Mouse (Mus musculus) mouse trophoblast stem cell (cell line): ENCODE results near the gene Tnfrsf22.
"Not testable (repeated sequence)": the region's sequence is repeated elsewhere in the genome, so short reads cannot be mapped to it uniquely, and the experiment has no call there.

Experiments
- in situ Hi-C, 2 experiments: fragments of 300-500 bp; cut with MseI, MboI; formaldehyde crosslinking; loops; 2 replicates in 1 of 2; 3 replicates in 1 of 2; pipeline ENCODE4 v1.15.1; 2025

The Tnfrsf22 gene

DNA sequence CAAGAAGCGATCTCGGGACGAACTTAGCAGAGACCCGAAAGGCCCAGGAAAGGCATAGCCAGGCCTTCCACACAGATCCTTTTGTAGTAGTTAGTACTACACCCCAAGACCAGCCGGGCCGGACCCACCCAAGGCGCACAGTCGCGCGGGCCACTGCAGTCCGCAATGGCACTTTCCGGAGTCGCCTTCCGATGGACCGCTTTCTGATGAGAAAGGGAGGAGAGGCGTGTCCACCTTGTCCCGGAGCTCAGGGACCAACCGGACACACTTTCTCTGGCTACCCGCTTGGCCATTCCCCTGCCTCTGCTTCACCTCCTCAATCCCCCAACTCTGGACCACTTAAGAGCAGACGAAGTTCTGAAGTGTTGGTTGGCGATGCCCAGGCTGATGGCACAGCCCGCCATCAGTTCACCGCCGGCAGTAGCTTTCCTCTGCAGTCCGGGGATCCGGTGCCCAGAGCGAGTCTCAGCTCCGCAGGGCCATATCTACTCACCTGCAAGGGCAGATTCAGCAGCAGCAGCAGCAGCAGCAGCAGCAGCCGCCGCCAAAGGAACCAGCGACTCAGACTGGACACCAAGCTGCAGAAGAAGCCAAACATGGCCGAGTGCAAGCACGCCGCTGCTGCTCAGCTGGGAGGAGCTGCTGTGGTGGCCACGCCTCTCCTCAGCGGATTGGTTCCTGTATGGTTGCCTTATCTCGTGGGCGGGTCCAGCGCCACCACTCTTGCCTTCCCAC, at the start of gene Tnfrsf22:
Gene Tnfrsf22 (minus strand): TSS at position 628 of the 735 bp plus-strand sequence.
- in situ Hi-C loops, result no loop called here

GRCm38 (mm10) chr7:143696140-143696539, 46.7 kb upstream of the Tnfrsf22 start:
- in situ Hi-C loops, result loop anchor here in 1 of 2 experiments (5.0 kb wide), 1 partner anchor 84 kb away; no protein-coding TSS in a partner anchor

DNA sequence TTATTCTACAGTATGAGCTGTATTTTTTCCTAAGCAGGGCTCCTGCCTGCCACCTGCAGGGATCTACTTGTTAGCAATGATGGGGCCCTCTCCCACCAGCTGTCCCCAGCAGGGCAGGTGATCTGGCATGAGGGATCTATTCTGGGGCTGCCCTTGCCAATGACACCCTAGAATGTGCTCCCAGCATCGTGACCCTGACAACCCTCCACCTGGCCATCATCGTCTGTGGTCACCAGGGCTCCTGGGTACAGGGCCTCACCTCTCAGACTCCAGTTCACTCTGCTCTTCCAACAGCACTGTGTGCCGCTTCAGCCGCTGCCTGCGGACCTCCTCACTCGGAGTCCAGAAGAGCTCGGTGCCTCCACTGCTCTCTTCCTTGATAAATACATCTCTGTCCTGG, 45.1 kb upstream of the Tnfrsf22 start:
- in situ Hi-C loops, result loop anchor here in 1 of 2 experiments (5.0 kb wide), 1 partner anchor 82 kb away; no protein-coding TSS in a partner anchor

GRCm38 (mm10) chr7:143692746-143693510, 43.5 kb upstream of the Tnfrsf22 start:
- in situ Hi-C loops, result loop anchor here in 1 of 2 experiments (5.0 kb wide), 1 partner anchor 81 kb away; no protein-coding TSS in a partner anchor

DNA sequence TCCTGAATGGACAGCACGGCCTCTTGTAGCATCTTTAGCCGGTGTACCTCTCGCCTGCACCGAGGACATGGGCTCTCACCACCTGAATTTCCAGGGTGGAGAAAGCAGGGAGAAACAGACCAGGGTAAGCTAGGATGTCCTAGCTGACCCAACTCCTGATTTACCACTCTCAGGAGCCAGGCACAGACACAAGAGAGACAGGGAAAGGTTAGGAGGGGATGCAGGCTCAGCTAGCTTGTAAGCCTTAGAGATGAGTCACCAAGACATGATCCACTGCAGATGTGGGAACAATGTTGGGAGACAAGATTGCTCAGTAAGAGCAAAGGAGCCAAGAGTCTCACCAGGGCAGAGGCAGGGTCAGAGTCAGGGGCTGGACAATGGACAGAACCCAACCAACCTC, 42.4 kb upstream of the Tnfrsf22 start:
- in situ Hi-C loops, result loop anchor here in 1 of 2 experiments (5.0 kb wide), 1 partner anchor 80 kb away; no protein-coding TSS in a partner anchor

DNA sequence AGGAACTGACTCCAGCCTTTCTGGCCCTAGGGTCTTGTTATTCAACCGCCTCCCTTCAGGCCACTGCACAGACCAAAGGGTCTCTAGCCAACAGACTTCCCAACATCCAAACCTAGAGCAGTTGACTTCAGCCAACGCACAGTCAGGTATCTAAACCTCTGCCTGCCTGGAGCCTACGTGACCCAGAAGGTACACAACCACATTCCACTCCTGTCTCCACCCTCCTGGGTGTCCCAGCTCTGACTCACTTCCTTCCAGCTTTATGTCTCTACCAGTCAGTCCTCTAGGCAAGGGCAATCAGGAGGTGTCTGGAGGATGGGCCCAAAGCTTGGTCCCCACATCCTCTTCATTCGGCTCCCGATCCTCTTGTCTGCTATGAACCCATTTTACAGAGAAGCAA, 41.7 kb upstream of the Tnfrsf22 start:
- in situ Hi-C loops, result loop anchor here in 1 of 2 experiments (5.0 kb wide), 1 partner anchor 79 kb away; no protein-coding TSS in a partner anchor

DNA sequence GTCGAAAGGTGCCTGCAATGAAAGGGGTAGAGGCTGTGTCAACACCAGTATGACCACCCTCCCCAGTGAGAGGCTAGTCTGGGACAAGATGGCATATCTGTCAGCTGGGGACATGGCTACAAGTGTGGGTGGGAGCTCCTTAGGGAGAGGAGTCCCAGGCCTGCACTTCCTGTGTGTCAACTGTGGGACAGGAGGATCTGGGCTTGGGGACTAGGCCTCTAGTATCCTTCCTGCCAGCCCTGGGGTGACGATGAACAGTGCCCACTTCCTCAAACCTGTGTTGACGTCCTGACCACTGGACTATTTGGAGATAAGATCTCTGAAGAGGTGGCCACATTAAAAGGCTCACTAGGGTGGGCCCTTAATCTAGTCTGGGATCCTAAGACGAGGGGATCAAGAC, 40.5 kb upstream of the Tnfrsf22 start:
- in situ Hi-C loops, result loop anchor here in 1 of 2 experiments (5.0 kb wide), 1 partner anchor 78 kb away; no protein-coding TSS in a partner anchor

DNA sequence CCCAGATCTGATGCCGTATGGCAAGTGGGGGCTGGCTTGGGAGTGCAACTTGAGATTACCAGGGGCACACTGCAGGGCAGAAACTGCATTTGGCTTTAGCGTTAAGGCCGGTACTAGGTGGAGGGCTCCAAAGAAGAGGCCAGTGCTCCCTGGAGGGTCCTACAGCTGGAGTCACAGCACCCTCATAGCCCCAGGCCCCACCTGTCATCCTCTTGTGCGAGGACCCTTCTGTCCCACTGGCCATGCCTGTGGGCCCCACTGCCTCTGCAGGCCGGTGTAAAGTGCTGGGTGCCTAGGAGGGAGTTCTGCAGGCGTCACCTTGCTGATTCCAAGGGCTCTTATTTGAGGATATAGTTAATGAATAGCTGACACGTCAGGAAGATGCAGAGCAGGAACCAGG, 40.0 kb upstream of the Tnfrsf22 start:
- in situ Hi-C loops, result no loop called here

DNA sequence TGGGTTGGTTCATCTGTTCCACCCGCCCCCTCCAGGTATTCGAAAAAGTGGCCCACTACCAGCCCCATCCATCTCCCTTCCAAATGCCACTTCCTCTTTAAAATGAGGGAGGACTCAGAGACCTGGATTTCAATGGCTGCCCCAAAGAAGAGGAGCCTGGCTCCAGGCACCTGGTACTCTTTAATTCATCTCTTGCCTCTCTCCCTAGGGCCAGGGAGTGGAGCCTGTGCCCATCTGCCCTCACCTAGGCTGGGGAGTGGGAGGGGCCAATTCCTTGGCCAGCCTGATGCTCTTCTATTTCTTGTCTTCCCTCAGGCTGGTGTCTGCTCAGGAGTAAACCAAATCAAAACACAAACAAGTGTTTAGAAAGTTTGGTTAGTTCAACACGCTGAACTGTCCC, 37.2 kb upstream of the Tnfrsf22 start:
- in situ Hi-C loops, result not testable (repeated sequence)

DNA sequence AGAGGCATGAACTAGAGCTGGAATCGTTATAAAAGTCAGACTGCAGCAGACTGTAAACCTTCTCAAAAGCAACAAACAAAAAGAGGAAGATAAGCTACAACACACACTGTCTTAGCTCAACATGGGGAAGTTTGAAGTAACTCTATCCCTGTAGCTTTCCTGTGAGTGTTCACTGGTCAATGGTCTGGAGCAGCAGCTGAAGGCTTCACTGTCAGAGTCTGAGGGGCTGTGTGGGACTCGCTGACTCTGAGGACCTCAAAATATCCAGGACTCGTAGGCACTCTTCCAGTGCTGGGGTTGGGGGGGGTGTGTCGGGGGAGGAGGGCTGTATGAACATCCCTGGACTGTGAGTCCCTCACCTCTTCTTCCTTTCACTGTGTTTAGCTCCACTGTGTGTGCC, 36.7 kb upstream of the Tnfrsf22 start:
- in situ Hi-C loops, result not testable (repeated sequence)

GRCm38 (mm10) chr7:143685359-143686067, 36.1 kb upstream of the Tnfrsf22 start, which contains the start of gene Tnfrsf23:
TSS of gene Tnfrsf23 (minus strand) at chr7:143685872.
- in situ Hi-C loops, result no loop called here

DNA sequence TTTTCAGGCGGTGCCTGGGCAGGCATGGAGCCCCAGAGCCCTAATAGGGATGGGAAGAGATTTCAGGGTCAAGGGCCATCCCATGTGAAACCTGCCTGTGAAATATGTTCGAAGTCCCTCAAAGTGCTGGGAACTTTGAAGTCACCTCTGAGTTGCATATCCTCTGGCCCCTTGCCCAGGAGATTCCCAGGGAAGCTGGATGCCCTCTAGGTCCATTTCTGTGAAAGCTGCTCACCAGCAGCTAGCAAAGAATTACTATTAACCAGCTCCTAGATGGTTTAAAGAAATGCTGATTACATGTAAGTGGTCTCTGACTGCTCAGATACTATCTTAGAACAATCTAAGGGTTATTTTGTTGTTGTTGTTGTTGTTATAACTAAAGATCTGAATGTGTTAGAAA, 35.1 kb upstream of the Tnfrsf22 start:
- in situ Hi-C loops, result not testable (repeated sequence)

DNA sequence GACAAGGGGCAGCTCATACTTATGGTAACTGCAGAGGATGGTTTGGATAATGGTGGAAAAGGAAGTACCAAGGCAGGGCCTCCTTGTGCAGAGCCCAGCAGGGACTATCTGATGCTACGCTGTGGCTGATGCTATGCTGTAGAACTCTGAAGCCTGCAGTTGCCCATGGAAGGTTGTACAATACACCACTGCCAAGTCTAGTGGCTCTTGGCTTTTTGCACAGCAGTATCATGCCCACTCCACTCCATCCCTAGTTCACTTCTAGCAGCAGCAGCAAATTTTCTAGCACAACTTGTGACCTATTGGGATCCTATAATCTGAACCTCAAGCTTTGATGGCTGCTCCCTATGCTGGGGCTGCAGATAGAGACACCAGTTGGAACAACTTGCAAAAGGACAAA, 32.1 kb upstream of the Tnfrsf22 start:
- in situ Hi-C loops, result no loop called here

DNA sequence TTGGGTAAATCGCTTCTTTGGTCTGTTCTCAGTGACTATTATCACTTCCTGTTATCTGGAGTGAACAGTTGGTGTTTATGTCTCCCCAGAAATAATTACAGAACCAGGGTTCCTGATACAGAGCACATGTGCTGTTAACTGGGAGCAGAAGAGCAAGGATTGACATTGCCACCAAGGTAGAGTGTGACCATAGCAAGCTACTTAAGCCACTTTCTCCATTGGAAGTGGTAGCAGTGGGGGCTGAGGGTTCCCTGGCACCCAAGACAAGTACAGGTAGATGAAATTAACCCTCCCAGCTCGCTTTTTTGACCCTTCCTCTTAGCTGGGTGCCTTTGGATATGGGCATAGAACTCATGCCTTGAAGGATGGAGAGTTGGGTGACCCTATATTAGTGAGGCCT, 31.4 kb upstream of the Tnfrsf22 start:
- in situ Hi-C loops, result not testable (repeated sequence)

DNA sequence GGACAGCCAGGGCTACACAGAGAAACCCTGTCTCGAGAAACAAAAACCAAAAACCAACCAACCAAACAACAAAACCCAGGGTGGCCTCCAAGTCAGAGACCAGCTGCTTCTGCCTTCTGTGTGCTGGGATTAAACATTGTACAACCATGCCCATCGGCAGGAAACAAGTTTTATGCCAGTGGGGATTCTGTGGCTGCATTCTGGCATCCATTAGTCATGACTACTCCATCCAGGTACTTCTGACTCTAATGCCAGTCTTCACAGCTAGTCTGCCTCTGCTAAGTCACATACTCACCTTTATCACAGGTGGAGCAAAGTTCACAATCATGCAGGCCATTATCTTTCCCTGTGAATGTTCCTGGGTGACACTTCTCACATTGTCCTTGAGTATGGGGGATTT, 30.2 kb upstream of the Tnfrsf22 start:
- in situ Hi-C loops, result not testable (repeated sequence)

DNA sequence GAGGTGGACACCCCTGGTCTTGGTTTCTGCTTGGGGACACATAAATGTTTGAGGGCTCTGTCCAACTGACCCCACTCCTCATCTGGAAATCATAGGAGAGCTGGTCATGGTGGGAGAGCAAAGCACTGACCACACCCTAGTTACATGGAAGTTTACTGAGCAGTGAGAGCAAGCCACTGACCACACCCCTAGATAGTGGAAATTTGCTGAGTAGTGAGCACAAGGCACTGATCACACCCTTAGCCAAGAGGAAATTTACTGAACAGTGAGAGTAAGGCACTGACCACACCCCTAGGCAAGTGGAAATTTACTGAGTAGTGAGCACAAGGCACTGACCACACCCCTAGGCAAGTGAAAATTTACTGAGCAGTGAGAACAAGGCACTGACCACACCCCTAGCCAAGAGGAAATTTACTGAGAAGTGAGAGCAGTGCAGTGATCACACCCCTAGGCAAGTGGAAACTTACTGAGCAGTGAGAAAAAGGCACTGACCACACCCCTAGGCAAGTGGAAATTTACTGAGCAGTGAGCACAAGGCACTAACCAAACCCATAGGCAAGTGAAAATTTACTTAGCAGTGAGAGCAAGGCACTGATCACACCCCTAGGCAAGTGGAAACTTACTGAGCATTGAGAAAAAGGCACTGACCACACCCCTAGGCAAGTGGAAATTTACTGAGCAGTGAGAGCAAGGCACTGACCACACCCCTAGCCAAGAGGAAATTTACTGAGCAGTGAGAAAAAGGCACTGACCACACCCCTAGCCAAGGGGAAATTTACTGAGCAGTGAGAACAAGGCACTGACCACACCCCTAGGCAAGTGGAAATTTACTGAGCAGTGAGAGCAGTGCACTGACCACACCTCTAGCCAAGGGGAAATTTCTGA, 17.2 kb upstream of the Tnfrsf22 start:
- in situ Hi-C loops, result no loop called here

DNA sequence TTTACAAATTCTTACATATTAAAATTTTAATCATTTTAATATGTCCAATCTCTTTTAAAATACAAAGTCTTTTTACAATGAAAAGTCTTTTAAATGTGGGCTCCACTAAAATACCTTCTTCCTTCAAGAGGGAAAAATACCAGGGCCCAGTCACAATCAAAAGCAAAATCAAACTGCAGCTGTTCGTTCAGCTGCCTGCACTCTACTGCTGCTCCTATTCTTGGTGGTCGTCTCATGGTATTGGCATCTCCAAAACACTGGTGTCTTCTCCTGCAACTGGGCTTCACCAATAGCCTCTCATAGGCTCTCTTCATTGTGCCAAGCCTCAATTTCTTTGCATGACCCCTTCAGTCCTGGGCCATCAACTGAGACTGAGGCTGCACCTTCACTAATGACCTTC, 14.0 kb upstream of the Tnfrsf22 start:
- in situ Hi-C loops, result no loop called here

- in situ Hi-C loops, result no loop called here
Measured at GRCm38 (mm10) chr7:143660797-143661196, 11.3 kb upstream of the Tnfrsf22 start.

- in situ Hi-C loops, result not testable (repeated sequence)
Measured at GRCm38 (mm10) chr7:143649769-143650346, 397 bp upstream of the Tnfrsf22 start.

DNA sequence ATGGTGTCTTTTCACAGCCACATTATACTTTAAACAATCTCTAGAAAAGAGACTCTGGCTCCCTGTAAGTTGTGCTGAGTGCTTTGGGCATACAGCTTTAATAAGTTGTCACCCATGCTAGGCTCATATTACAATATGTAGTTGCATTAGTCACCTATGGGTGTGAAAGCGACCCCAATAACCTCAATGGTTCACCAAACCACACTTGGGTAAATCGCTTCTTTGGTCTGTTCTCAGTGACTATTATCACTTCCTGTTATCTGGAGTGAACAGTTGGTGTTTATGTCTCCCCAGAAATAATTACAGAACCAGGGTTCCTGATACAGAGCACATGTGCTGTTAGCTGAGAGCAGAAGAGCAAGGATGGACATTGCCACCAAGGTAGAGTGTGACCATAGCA, 5.5 kb downstream of the Tnfrsf22 start:
- in situ Hi-C loops, result not testable (repeated sequence)
